Mouse (Mus musculus) erythroblast, embryonic 14.5 days (primary cell): ENCODE data around the gene Tmem156. TPM values are rescaled to one million over a fixed set of nuclear protein-coding genes. Genes with fewer than 3 reads are reported as not detected.

Source experiments
- H3K27me3 ChIP-seq: 2 replicates; pipeline ENCODE4 v1.6.1; 2012; ENCODE audit warnings: inconsistent platforms; ENCODE audit not compliant: control insufficient read depth
- H3K36me3 ChIP-seq: 2 replicates; pipeline ENCODE4 v1.6.1; 2012; ENCODE audit warnings: mild to moderate bottlenecking, inconsistent platforms; ENCODE audit not compliant: control insufficient read depth
- H3K4me1 ChIP-seq: 2 replicates; pipeline ENCODE4 v1.6.1; 2012; ENCODE audit warnings: inconsistent platforms; ENCODE audit not compliant: control insufficient read depth
- H3K4me3 ChIP-seq: replicated peaks from 2 replicates; pipeline ENCODE3; 2012; ENCODE audit warnings: moderate library complexity, mild to moderate bottlenecking, inconsistent platforms
- H3K9me3 ChIP-seq: 2 replicates; pipeline ENCODE4 v1.6.1; 2012; ENCODE audit warnings: low read length, inconsistent platforms, mixed read lengths; ENCODE audit not compliant: control insufficient read depth
- GATA1 ChIP-seq: IDR thresholded peaks from 2 replicates; pipeline ENCODE4 v1.6.1; 2012; ENCODE audit warnings: low read length, inconsistent platforms, mixed read lengths
- TAL1 ChIP-seq: IDR thresholded peaks from 3 replicates; pipeline ENCODE4 v1.6.1; 2012; ENCODE audit warnings: low read length, inconsistent platforms, mixed read lengths
- polyA plus RNA-seq: library from polyadenylated mRNA; stranded (reverse); fragments of >175 nt; gene quantifications from 2 replicates; pipeline ENCODE4 v1.2.3, GENCODE M21; 2012

Tmem156 gene
- not detected in 2 replicates for polyA plus RNA-seq

GRCm38 (mm10) chr5:65091921-65092320, at the start of gene Tmem156:
Gene Tmem156 (minus strand): TSS chr5:65092132.
- Histone ChIP-seq H3K4me1 (no peaks in the 10 kb centered on the region), H3K9me3 (no peaks in the 10 kb centered on the region), H3K36me3 (no peaks in the 10 kb centered on the region), H3K27me3 (no peaks in the 10 kb centered on the region), H3K4me3 (no peak within 1 kb of the TSS)
- TF ChIP-seq TAL1 (no peak), GATA1 (no peak)

- H3K36me3 ChIP-seq, result no peaks in the 10 kb centered on the region; the same call in 1 of the 2 replicates
- no peak overlapping the region for H3K4me3 ChIP-seq
- no peaks in the 10 kb centered on the region for H3K27me3 ChIP-seq
- H3K9me3 ChIP-seq, result no peaks in the 10 kb centered on the region
- no peak for TF ChIP-seq TAL1
- TF ChIP-seq GATA1, result no peak
- no peaks in the 10 kb centered on the region; the same call in 1 of the 2 replicates for H3K4me1 ChIP-seq
These were observed 49.3 kb upstream of the Tmem156 start for GRCm38 (mm10) chr5:65141242-65141641.

- Histone ChIP-seq H3K4me1 (no peaks in the 10 kb centered on the region; the same call in 1 of the 2 replicates), H3K27me3 (no peaks in the 10 kb centered on the region), H3K9me3 (no peaks in the 10 kb centered on the region), H3K36me3 (no peaks in the 10 kb centered on the region), H3K4me3 (no peak overlapping the region)
- TF ChIP-seq GATA1, result no peak
- TF ChIP-seq TAL1, result no peak
These were observed 45.1 kb upstream of the Tmem156 start for GRCm38 (mm10) chr5:65137073-65137472.

- Histone ChIP-seq H3K27me3 (no peaks in the 10 kb centered on the region; the same call in 1 of the 2 replicates), H3K9me3 (no peaks in the 10 kb centered on the region), H3K4me3 (no peak overlapping the region), H3K4me1 (no peaks in the 10 kb centered on the region; the same call in 1 of the 2 replicates), H3K36me3 (no peaks in the 10 kb centered on the region)
- TF ChIP-seq GATA1, result no peak
- no peak for TF ChIP-seq TAL1
These were observed 44.2 kb upstream of the Tmem156 start for GRCm38 (mm10) chr5:65136159-65136558.

- Histone ChIP-seq H3K4me3 (no peak overlapping the region), H3K36me3 (no peaks in the 10 kb centered on the region), H3K4me1 (no peaks in the 10 kb centered on the region; the same call in 1 of the 2 replicates), H3K27me3 (no peaks in the 10 kb centered on the region; the same call in 1 of the 2 replicates), H3K9me3 (no peaks in the 10 kb centered on the region)
- no peak for TF ChIP-seq TAL1
- no peak for TF ChIP-seq GATA1
These were observed 39.4 kb upstream of the Tmem156 start for GRCm38 (mm10) chr5:65131211-65131879.

GRCm38 (mm10) chr5:65130528-65131210, 38.7 kb upstream of the Tmem156 start:
- Histone ChIP-seq H3K27me3 (no peaks in the 10 kb centered on the region; the same call in 1 of the 2 replicates), H3K4me1 (no peaks in the 10 kb centered on the region), H3K36me3 (no peaks in the 10 kb centered on the region), H3K4me3 (no peak overlapping the region), H3K9me3 (no peaks in the 10 kb centered on the region)
- TF ChIP-seq TAL1 (no peak), GATA1 (no peak)

- no peak overlapping the region for H3K4me3 ChIP-seq
- no peaks in the 10 kb centered on the region for H3K9me3 ChIP-seq
- H3K4me1 ChIP-seq, result no peaks in the 10 kb centered on the region
- TF ChIP-seq GATA1 (no peak), TAL1 (no peak)
- no peaks in the 10 kb centered on the region for H3K36me3 ChIP-seq
- no peaks in the 10 kb centered on the region; the same call in 1 of the 2 replicates for H3K27me3 ChIP-seq
These were observed 36.5 kb upstream of the Tmem156 start for GRCm38 (mm10) chr5:65128481-65128880.

- H3K27me3 ChIP-seq, result no peaks in the 10 kb centered on the region
- H3K4me3 ChIP-seq, result no peak overlapping the region
- TF ChIP-seq TAL1, result no peak
- no peak for TF ChIP-seq GATA1
- H3K9me3 ChIP-seq, result no peaks in the 10 kb centered on the region
- H3K4me1 ChIP-seq, result no peaks in the 10 kb centered on the region
- no peaks in the 10 kb centered on the region for H3K36me3 ChIP-seq
These were observed 34.2 kb upstream of the Tmem156 start for GRCm38 (mm10) chr5:65126137-65126536.

GRCm38 (mm10) chr5:65122616-65123015, 30.7 kb upstream of the Tmem156 start:
- H3K4me3 ChIP-seq, result no peak overlapping the region
- no peaks in the 10 kb centered on the region for H3K4me1 ChIP-seq
- H3K9me3 ChIP-seq, result no peaks in the 10 kb centered on the region

GRCm38 (mm10) chr5:65119918-65120317, 28.0 kb upstream of the Tmem156 start:
- Histone ChIP-seq H3K4me3 (no peak overlapping the region), H3K27me3 (no peaks in the 10 kb centered on the region), H3K36me3 (no peaks in the 10 kb centered on the region), H3K4me1 (no peaks in the 10 kb centered on the region), H3K9me3 (no peaks in the 10 kb centered on the region)
- no peak for TF ChIP-seq TAL1
- no peak for TF ChIP-seq GATA1

More at GRCm38 (mm10) chr5:65122616-65123015, 30.7 kb upstream of the Tmem156 start:
- TF ChIP-seq TAL1, result no peak
- TF ChIP-seq GATA1, result no peak
- Histone ChIP-seq H3K36me3 (no peaks in the 10 kb centered on the region), H3K27me3 (no peaks in the 10 kb centered on the region)
